Mouse (Mus musculus) thymus, adult 2 months (tissue): Measurements from ENCODE around the gene Tpm4. TPM values are rescaled to one million over a fixed set of nuclear protein-coding genes. Genes with fewer than 3 reads are reported as not detected.
A peak's percentile ranks its signal among the peaks of the same experiment; 100 is the strongest.

Experiments
- DNase-seq: peaks from one replicate; pipeline ENCODE4 v3.0.0; 2021
- H3K27ac ChIP-seq: fragments of 200-500 bp; 2 replicates; pipeline ENCODE4 v1.5.1; 2012; ENCODE audit warnings: low read length, control low read depth; ENCODE audit not compliant: control insufficient read depth, insufficient read depth
- H3K27me3 ChIP-seq: fragments of 200-500 bp; 2 replicates; pipeline ENCODE4 v1.6.1; 2012; ENCODE audit warnings: mild to moderate bottlenecking, low read length, moderate library complexity, mixed read lengths; ENCODE audit not compliant: control insufficient read depth, insufficient read depth
- H3K36me3 ChIP-seq: fragments of 200-500 bp; 2 replicates; pipeline ENCODE4 v1.6.1; 2012; ENCODE audit warnings: mild to moderate bottlenecking, low read length, moderate library complexity; ENCODE audit not compliant: control insufficient read depth, insufficient read depth
- H3K4me1 ChIP-seq: fragments of 200-500 bp; replicated peaks from 2 replicates; pipeline ENCODE4 v1.6.1; 2012; ENCODE audit warnings: low read length; ENCODE audit not compliant: control insufficient read depth, insufficient read depth
- H3K4me3 ChIP-seq: fragments of 200-500 bp; 2 replicates; pipeline ENCODE4 v1.5.1; 2012; ENCODE audit warnings: mild to moderate bottlenecking, low read length, control low read depth, moderate library complexity; ENCODE audit not compliant: control insufficient read depth, insufficient read depth
- CTCF ChIP-seq: fragments of 200-500 bp; IDR thresholded peaks from 2 replicates; pipeline ENCODE4 v1.5.1; 2012; ENCODE audit warnings: mild to moderate bottlenecking, control low read depth, low read length, moderate library complexity, borderline replicate concordance; ENCODE audit not compliant: control insufficient read depth, poor library complexity, insufficient read depth; ENCODE audit errors: extremely low read depth
- POLR2A ChIP-seq: fragments of 200-500 bp; IDR thresholded peaks from 2 replicates; pipeline ENCODE4 v1.6.1; 2012; ENCODE audit warnings: mild to moderate bottlenecking, low read length, control low read depth, moderate library complexity; ENCODE audit not compliant: control insufficient read depth, poor library complexity, insufficient read depth; ENCODE audit errors: extremely low read depth
- whole genome bisulfite sequencing: fragments of 180-500 bp; shearing (Covaris S2); methylation state at CpG from one replicate; pipeline ENCODE4 v1.1.7; 2018; 5-methylcytosine and 5-hydroxymethylcytosine counted together
- polyA plus RNA-seq: library from polyadenylated mRNA; depleted of rRNA; stranded (reverse); fragments of >200 nt; gene quantifications from 2 replicates; pipeline ENCODE4 v1.2.3, GENCODE M21; 2012

Tpm4 gene
- polyA plus RNA-seq, 1 experiment, result 55.6 TPM

- Histone ChIP-seq H3K27me3 (no peaks in the 10 kb centered on the region), H3K4me1 (peaks cover 24% of the 10 kb centered on the region), H3K4me3 (no peak overlapping the region), H3K36me3 (no peaks in the 10 kb centered on the region), H3K27ac (no peak overlapping the region)
- no peak for TF ChIP-seq CTCF
- TF ChIP-seq POLR2A, result no peak
- DNase-seq, result no peak
- WGBS, result 97% methylated on average over 1 of the region's 1 CpGs
These were observed 2.4 kb upstream of the Tpm4 start for GRCm38 (mm10) chr8:72132417-72132816.

- no peak overlapping the region for H3K27ac ChIP-seq
- H3K27me3 ChIP-seq, result no peaks in the 10 kb centered on the region
- peaks cover 27% of the 10 kb centered on the region for H3K4me1 ChIP-seq
- no peak for DNase-seq
- no peak overlapping the region for H3K4me3 ChIP-seq
- TF ChIP-seq POLR2A (no peak), CTCF (no peak)
- whole genome bisulfite sequencing, result 96% methylated on average over 1 of the region's 1 CpGs
- H3K36me3 ChIP-seq, result no peaks in the 10 kb centered on the region
These were observed 1.9 kb upstream of the Tpm4 start for GRCm38 (mm10) chr8:72132891-72133290.

- Histone ChIP-seq H3K4me1 (peaks cover 30% of the 10 kb centered on the region), H3K27ac (no peak overlapping the region), H3K36me3 (peaks cover 2% of the 10 kb centered on the region), H3K4me3 (no peak overlapping the region), H3K27me3 (no peaks in the 10 kb centered on the region)
- no peak for DNase-seq
- TF ChIP-seq CTCF (no peak), POLR2A (no peak)
- 91% methylated on average over 1 of the region's 1 CpGs for WGBS
These were observed 1.3 kb upstream of the Tpm4 start for GRCm38 (mm10) chr8:72133507-72133906.

GRCm38 (mm10) chr8:72135446-72136301 lies 899 bp downstream of the Tpm4 start:
- Histone ChIP-seq H3K27me3 (no peaks in the 10 kb centered on the region), H3K4me3 (peak overlapping the region; percentile 69), H3K4me1 (peaks cover 30% of the 10 kb centered on the region), H3K36me3 (peaks cover 11% of the 10 kb centered on the region), H3K27ac (peak overlapping the region; percentile 96)
- WGBS, result under 1% methylated on average over 62 of the region's 62 CpGs
- TF ChIP-seq CTCF (peak; percentile 67; the same call in 1 of the 2 replicates), POLR2A (no peak)
- DNase-seq, result peak; percentile 68

- under 1% methylated on average over 18 of the region's 18 CpGs for WGBS
- no peak for TF ChIP-seq CTCF
- no peak for TF ChIP-seq POLR2A
- peak overlapping the region; percentile 69 for H3K4me3 ChIP-seq
- H3K27me3 ChIP-seq, result no peaks in the 10 kb centered on the region
- DNase-seq, result peak; percentile 86
- H3K36me3 ChIP-seq, result peaks cover 18% of the 10 kb centered on the region
- H3K27ac ChIP-seq, result peak overlapping the region; percentile 96
- peaks cover 27% of the 10 kb centered on the region for H3K4me1 ChIP-seq
These were observed 1.7 kb downstream of the Tpm4 start for GRCm38 (mm10) chr8:72136302-72136978.

GRCm38 (mm10) chr8:72137431-72137830 lies 2.7 kb downstream of the Tpm4 start:
- TF ChIP-seq POLR2A (no peak), CTCF (no peak)
- Histone ChIP-seq H3K36me3 (peaks cover 28% of the 10 kb centered on the region), H3K4me3 (no peak overlapping the region), H3K4me1 (peaks cover 19% of the 10 kb centered on the region), H3K27me3 (no peaks in the 10 kb centered on the region), H3K27ac (peak overlapping the region; percentile 37; the same call in 1 of the 2 replicates)
- 82% methylated on average over 2 of the region's 2 CpGs for WGBS
- no peak for DNase-seq
